Mouse (Mus musculus): ENCODE measurements at regions not wholly inside any gene's neighbourhood (a gene's known extent, or its start where the extent isn't known, plus 50 kb on each side); places are given as distances from the start of the nearest gene placed in this dataset.

DNA sequence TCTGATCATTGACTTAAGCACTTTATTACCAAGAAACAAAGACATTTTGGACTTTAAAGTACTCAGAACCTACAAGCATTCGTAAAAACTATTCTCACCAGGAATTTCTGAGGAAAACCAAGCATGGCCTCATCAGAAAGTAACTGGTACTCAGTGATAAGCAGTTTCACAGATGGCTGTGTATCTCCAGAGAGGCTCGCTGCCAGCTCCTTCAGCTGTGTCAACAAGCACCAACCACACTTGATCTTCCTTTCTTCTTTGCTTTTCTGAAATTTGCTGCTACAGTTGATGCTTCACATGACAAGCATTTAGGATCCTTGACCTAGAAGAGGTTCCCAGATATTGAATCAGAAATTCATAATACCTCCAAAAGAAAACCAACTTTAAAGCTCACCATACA is 314.1 kb upstream of the Sptlc3 start:
- Histone ChIP-seq H3K27ac (ENCODE audit: control insufficient read depth, low read depth, low read length) (no peak overlapping the region), H3K4me1 (ENCODE audit: control insufficient read depth in 1 of 2, insufficient read depth in 2 of 2, low read length in 2 of 2) (no peaks in the 10 kb centered on the region), H3K9ac (ENCODE audit: control insufficient read depth, low read depth, low read length, poor library complexity, severe bottlenecking) (no peak overlapping the region), H3K79me2 (ENCODE audit: control insufficient read depth, insufficient read depth, low read length, poor library complexity) (no peaks in the 10 kb centered on the region), H3K36me3 (ENCODE audit: control insufficient read depth in 1 of 2, insufficient read depth in 2 of 2, low read length in 2 of 2) (no peaks in the 10 kb centered on the region), H3K27me3 (ENCODE audit: control insufficient read depth in 1 of 2, insufficient read depth in 2 of 2, low read length in 2 of 2) (no peaks in the 10 kb centered on the region), H3K9me3 (replicated peaks; ENCODE audit: insufficient read depth, low read length) (no peaks in the 10 kb centered on the region), H3K4me3 (ENCODE audit: control insufficient read depth in 1 of 2, insufficient read depth in 1 of 2, low read depth in 2 of 2, low read length in 2 of 2) (no peak overlapping the region)
- DNase-seq (ENCODE audit: low read depth, low spot score), result no peak
- no peak for TF ChIP-seq EP300 (IDR thresholded peaks at IDR 0.05; ENCODE audit: low read depth in 1 of 2, low read length in 2 of 2)
- no peak for TF ChIP-seq RAD21 (IDR thresholded peaks at IDR 0.05; ENCODE audit: low read depth, low read length)
- TF ChIP-seq MAZ (IDR thresholded peaks at IDR 0.05; ENCODE audit: low read depth, low read length), result no peak
- no peak for TF ChIP-seq E2F4 (IDR thresholded peaks at IDR 0.05; ENCODE audit: borderline replicate concordance, low read depth, low read length)
- TF ChIP-seq NELFE (IDR thresholded peaks at IDR 0.05; ENCODE audit: low read depth, low read length), result no peak
- no peak for TF ChIP-seq TAL1 (IDR thresholded peaks at IDR 0.05; ENCODE audit: low read length)
- TF ChIP-seq USF2 (IDR thresholded peaks at IDR 0.05; ENCODE audit: borderline replicate concordance in 1 of 2, insufficient read depth in 1 of 2, low read depth in 1 of 2, low read length in 2 of 2), result no peak
- TF ChIP-seq ETS1 (IDR thresholded peaks at IDR 0.05; ENCODE audit: low read depth, low read length), result no peak
- TF ChIP-seq MYB (IDR thresholded peaks at IDR 0.05; ENCODE audit: low read depth, low read length), result no peak
- no peak for TF ChIP-seq TBP (IDR thresholded peaks at IDR 0.05; ENCODE audit: low read depth, low read length)
- TF ChIP-seq RCOR1 (IDR thresholded peaks at IDR 0.05; ENCODE audit: low read depth, low read length), result no peak
- TF ChIP-seq CHD2 (IDR thresholded peaks at IDR 0.05; ENCODE audit: low read length), result no peak
- no peak for TF ChIP-seq MEF2A (IDR thresholded peaks at IDR 0.05; ENCODE audit: extremely low read depth, insufficient replicate concordance, low read depth, low read length, poor library complexity, severe bottlenecking)
- no peak for TF ChIP-seq TCF12 (IDR thresholded peaks at IDR 0.05; ENCODE audit: low read depth, low read length)
- TF ChIP-seq POLR2A (IDR thresholded peaks at IDR 0.05; ENCODE audit: control insufficient read depth in 1 of 2, insufficient read depth in 1 of 2, low read depth in 1 of 2, low read length in 2 of 2, poor library complexity in 1 of 2), result no peak

DNA sequence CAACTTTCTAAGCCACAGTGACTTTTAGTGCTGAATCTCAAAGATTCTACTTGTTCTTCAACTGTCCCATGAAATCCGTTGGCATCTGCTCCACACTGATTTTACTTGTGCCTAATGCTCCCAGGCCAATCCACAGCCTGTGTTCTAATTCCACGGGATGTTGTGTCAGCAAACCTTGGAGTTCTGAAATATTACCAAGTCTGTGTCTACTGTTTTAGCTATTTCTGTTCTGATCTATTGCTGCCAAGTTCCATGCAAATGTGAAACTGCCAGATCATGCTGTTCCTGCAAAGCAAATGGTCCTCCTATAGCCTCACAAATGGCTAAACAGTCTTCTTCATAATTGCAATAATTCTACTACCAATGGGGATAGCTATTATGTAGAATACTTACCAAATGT is 295.4 kb upstream of the Sptlc3 start:
- no peak overlapping the region for H3K27ac ChIP-seq (ENCODE audit: control insufficient read depth, low read depth, low read length)
- TF ChIP-seq E2F4 (IDR thresholded peaks at IDR 0.05; ENCODE audit: borderline replicate concordance, low read depth, low read length) (no peak), POLR2AphosphoS2 (IDR thresholded peaks at IDR 0.05; ENCODE audit: low read length) (no peak), ETS1 (IDR thresholded peaks at IDR 0.05; ENCODE audit: low read depth, low read length) (no peak)
- no peaks in the 10 kb centered on the region for H3K9me3 ChIP-seq (replicated peaks; ENCODE audit: insufficient read depth, low read length)
- DNase-seq (ENCODE audit: low read depth, low spot score), result no peak
- no peak overlapping the region for H3K9ac ChIP-seq (ENCODE audit: control insufficient read depth, low read depth, low read length, poor library complexity, severe bottlenecking)
- no peaks in the 10 kb centered on the region for H3K4me1 ChIP-seq (ENCODE audit: control insufficient read depth in 1 of 2, insufficient read depth in 2 of 2, low read length in 2 of 2)
- H3K79me2 ChIP-seq (ENCODE audit: control insufficient read depth, insufficient read depth, low read length, poor library complexity), result no peaks in the 10 kb centered on the region
- no peaks in the 10 kb centered on the region for H3K27me3 ChIP-seq (ENCODE audit: control insufficient read depth in 1 of 2, insufficient read depth in 2 of 2, low read length in 2 of 2)
- no peak overlapping the region for H3K4me3 ChIP-seq (ENCODE audit: control insufficient read depth in 1 of 2, insufficient read depth in 1 of 2, low read depth in 2 of 2, low read length in 2 of 2)
- H3K36me3 ChIP-seq (ENCODE audit: control insufficient read depth in 1 of 2, insufficient read depth in 2 of 2, low read length in 2 of 2), result no peaks in the 10 kb centered on the region
